Comparison of ENCODE assay signal across 16 mouse cellular contexts in genomic region chr9:61402268-61402667, GRCm38 (mm10). TPM values are rescaled to one million over a fixed set of nuclear protein-coding genes. Genes with fewer than 3 reads are reported as not detected.
DNase-seq lines count a peak whose midpoint lies in the region; ATAC-seq and TF ChIP-seq lines count a peak whose summit lies in the region.
"Had no signal": no experiment of that assay in that cellular context is flagged by ENCODE, and none has a peak within 500 bp of the region (broad histone marks: within the 10 kb centered on the region; RNA-seq: fewer than 3 reads in every experiment).

No protein-coding gene starts in this region.

- H3K9me3 ChIP-seq in forebrain, embryonic 13.5 days (replicated peaks) = no peaks in the 10 kb centered on the region
- no peaks in the 10 kb centered on the region for H3K9me3 ChIP-seq in forebrain, postnatal 0 days (ENCODE audit: low read length)
- H3K9me3 ChIP-seq in kidney, embryonic 15.5 days (replicated peaks) = no peaks in the 10 kb centered on the region
- H3K9me3 ChIP-seq: embryonic facial prominence, embryonic 13.5 days; G1E; hindbrain, embryonic 15.5 days; limb, embryonic 15.5 days; neural tube, embryonic 12.5 days had no signal

- DNase-seq in forebrain, postnatal 0 days = no peak
- DNase-seq in kidney, postnatal 36 days = peak; percentile 38 to 46
- peak; percentile 74 for DNase-seq in NIH3T3 (ENCODE audit: low read depth)
- DNase-seq in adrenal gland, postnatal 25 days = peak; percentile 46
- no peak for DNase-seq in embryo, embryonic 10 days (ENCODE audit: low spot score)
- DNase-seq: cerebellum, postnatal 36 days; heart, adult 2 months; liver, postnatal 0 days; retina, postnatal 1 day had no signal

- H3K4me1 ChIP-seq in forebrain, embryonic 13.5 days = peaks cover 97% of the 10 kb centered on the region
- H3K4me1 ChIP-seq in forebrain, postnatal 0 days (ENCODE audit: insufficient read depth) = peaks cover 17% of the 10 kb centered on the region
- H3K4me1 ChIP-seq in kidney, embryonic 15.5 days = peaks cover 69% of the 10 kb centered on the region

- no peak overlapping the region for H3K4me2 ChIP-seq in forebrain, embryonic 13.5 days
- no peak overlapping the region for H3K4me2 ChIP-seq in forebrain, postnatal 0 days (ENCODE audit: low read depth)
- no peak overlapping the region for H3K4me2 ChIP-seq in kidney, embryonic 15.5 days
- H3K4me2 ChIP-seq: embryonic facial prominence, embryonic 13.5 days; hindbrain, embryonic 15.5 days; limb, embryonic 15.5 days; neural tube, embryonic 12.5 days had no signal

- peaks cover 77% of the 10 kb centered on the region for H3K36me3 ChIP-seq in forebrain, embryonic 13.5 days (ENCODE audit: poor library complexity, severe bottlenecking)
- H3K36me3 ChIP-seq in forebrain, postnatal 0 days (ENCODE audit: insufficient read depth) = peaks cover 30% of the 10 kb centered on the region
- peaks cover 85% of the 10 kb centered on the region for H3K36me3 ChIP-seq in kidney, embryonic 15.5 days

- no peak overlapping the region for H3K4me3 ChIP-seq in forebrain, embryonic 13.5 days
- H3K4me3 ChIP-seq in forebrain, postnatal 0 days (ENCODE audit: low read depth, low read length) = no peak overlapping the region
- H3K4me3 ChIP-seq in kidney, embryonic 15.5 days (replicated peaks) = no peak overlapping the region
- H3K4me3 ChIP-seq: embryonic facial prominence, embryonic 13.5 days; heart, adult 2 months; hindbrain, embryonic 15.5 days; limb, embryonic 15.5 days; neural tube, embryonic 12.5 days had no signal

- no peak for ATAC-seq in forebrain, embryonic 13.5 days
- ATAC-seq in forebrain, postnatal 0 days = no peak
- ATAC-seq in kidney, embryonic 15.5 days (replicated peaks; ENCODE audit: low FRiP score) = no peak
- ATAC-seq: liver, postnatal 0 days had no signal

- no peak for TF ChIP-seq CTCF in forebrain, postnatal 0 days (IDR thresholded peaks at IDR 0.05; ENCODE audit: low read depth)

- H3K9ac ChIP-seq in forebrain, embryonic 13.5 days = no peak overlapping the region
- no peak overlapping the region for H3K9ac ChIP-seq in forebrain, postnatal 0 days
- no peak overlapping the region for H3K9ac ChIP-seq in kidney, embryonic 15.5 days
- H3K9ac ChIP-seq: embryonic facial prominence, embryonic 13.5 days; hindbrain, embryonic 15.5 days; limb, embryonic 15.5 days; liver, postnatal 0 days; neural tube, embryonic 12.5 days had no signal

- peak overlapping the region; percentile 19; the same call in 1 of the 2 replicates for H3K27ac ChIP-seq in forebrain, embryonic 13.5 days
- no peak overlapping the region for H3K27ac ChIP-seq in forebrain, postnatal 0 days (ENCODE audit: low read depth, low read length)
- H3K27ac ChIP-seq in kidney, embryonic 15.5 days = no peak overlapping the region
- H3K27ac ChIP-seq: embryonic facial prominence, embryonic 13.5 days; heart, adult 2 months; hindbrain, embryonic 15.5 days; limb, embryonic 15.5 days; neural tube, embryonic 12.5 days had no signal

- WGBS in forebrain, embryonic 13.5 days = 54% methylated on average over 4 of the region's 4 CpGs
- 36% methylated on average over 4 of the region's 4 CpGs for WGBS in forebrain, postnatal 0 days
- 86% methylated on average over 4 of the region's 4 CpGs for WGBS in kidney, embryonic 15.5 days

- H3K27me3 ChIP-seq in forebrain, embryonic 13.5 days = 0 out of 2 replicates have a peak, but pooled peaks cover 4% of the 10 kb centered on the region
- no peaks in the 10 kb centered on the region for H3K27me3 ChIP-seq in forebrain, postnatal 0 days (ENCODE audit: insufficient read depth, low read length)
- H3K27me3 ChIP-seq in kidney, embryonic 15.5 days = 0 out of 2 replicates have a peak, but pooled peaks cover 4% of the 10 kb centered on the region
- H3K27me3 ChIP-seq: hindbrain, embryonic 15.5 days; limb, embryonic 15.5 days had no signal

RNA-seq across cellular contexts. Expression of gene Tle3, which starts 30.1 kb away (rescaled TPM):
- polyA plus RNA-seq in forebrain, embryonic 13.5 days (2015; fragmentation: Nextera tagmentation; extraction: Ambion mirVana) = 36.6 and 39.2 TPM in 2 replicates
- total RNA-seq in forebrain, postnatal 0 days (2014; rRNA removed) = 63.3 and 66.3 TPM in 2 replicates
- 16.3 and 21.1 TPM in 2 replicates for polyA plus RNA-seq in forebrain, postnatal 0 days (2015; fragmentation: Nextera tagmentation; extraction: Ambion mirVana)
- 26.1 and 30.9 TPM in 2 replicates for polyA plus RNA-seq in kidney, embryonic 15.5 days (2015; fragmentation: Nextera tagmentation; extraction: Ambion mirVana)
- total RNA-seq in adrenal gland, postnatal 25 days (2021) = 137 and 157 TPM in 2 replicates

Comparison
In these comparisons a context has a peak if more than half of its experiments do, and no peak if none do; other contexts are left out.
1. DNase-seq: peak in kidney, postnatal 36 days (2 of 2), NIH3T3 (single experiment) and adrenal gland, postnatal 25 days (single experiment); none in forebrain, postnatal 0 days (single experiment) and embryo, embryonic 10 days (single experiment).